Mouse (Mus musculus) liver, postnatal 0 days (tissue): ENCODE data around the gene Gm19684. TPM values are rescaled to one million over a fixed set of nuclear protein-coding genes. Genes with fewer than 3 reads are reported as not detected.
"Not testable (repeated sequence)": the region's sequence is repeated elsewhere in the genome, so short reads cannot be mapped to it uniquely, and the experiment has no call there.

Experiments
- ATAC-seq: fragments of 200-750 bp; cut with Nextera tagmentation; 2 replicates; pipeline ENCODE4 v1.8.0; 2017; ENCODE audit warnings: mild to moderate bottlenecking, moderate library complexity
- DNase-seq: peaks from one replicate; pipeline ENCODE4 v3.0.0-alpha.2; 2016
- H3K27ac ChIP-seq: fragments of 300-500 bp; sonication (generic); 2 replicates; pipeline ENCODE4 v1.5.1; 2014; ENCODE audit warnings: antibody characterized with exemption, moderate library complexity, mild to moderate bottlenecking, low read depth
- H3K27me3 ChIP-seq: fragments of 300-500 bp; sonication (generic); 2 replicates; pipeline ENCODE4 v1.6.1; 2014; ENCODE audit warnings: low read length, control low read depth, mixed read lengths; ENCODE audit not compliant: insufficient read depth
- H3K36me3 ChIP-seq: fragments of 300-500 bp; sonication (generic); replicated peaks from 2 replicates; pipeline ENCODE4 v1.6.1; 2014; ENCODE audit warnings: mild to moderate bottlenecking, control low read depth, low read length, moderate library complexity, mixed read lengths; ENCODE audit not compliant: insufficient read depth
- H3K4me1 ChIP-seq: fragments of 300-500 bp; sonication (generic); 2 replicates; pipeline ENCODE4 v1.6.1; 2014; ENCODE audit warnings: antibody characterized with exemption, mild to moderate bottlenecking, control low read depth; ENCODE audit not compliant: insufficient read depth
- H3K4me2 ChIP-seq: fragments of 300-500 bp; sonication (generic); 2 replicates; pipeline ENCODE4 v1.6.1; 2014; ENCODE audit warnings: low read depth, mild to moderate bottlenecking, low read length, moderate library complexity, mixed read lengths
- H3K4me3 ChIP-seq: fragments of 300-500 bp; sonication (generic); 2 replicates; pipeline ENCODE4 v1.5.1; 2014; ENCODE audit warnings: low read depth, low read length
- H3K9ac ChIP-seq: fragments of 300-500 bp; sonication (generic); replicated peaks from 2 replicates; pipeline ENCODE4 v1.6.1; 2014; ENCODE audit warnings: mild to moderate bottlenecking, moderate library complexity
- H3K9me3 ChIP-seq: fragments of 300-500 bp; sonication (generic); 2 replicates; pipeline ENCODE4 v1.6.1; 2016; ENCODE audit warnings: mild to moderate bottlenecking, control low read depth, low read length, mixed read lengths
- CTCF ChIP-seq: sonication (generic); IDR thresholded peaks from 2 replicates; pipeline ENCODE4 v1.5.1; 2016; ENCODE audit warnings: antibody characterized with exemption, low read depth
- EP300 ChIP-seq: IDR thresholded peaks from 2 replicates; pipeline ENCODE4 v1.6.1; 2016; ENCODE audit warnings: antibody characterized with exemption, low read depth, mild to moderate bottlenecking
- WGBS: fragments of 180-500 bp; shearing (Covaris S2); extraction: QIAGEN DNeasy Blood & Tissue Kit; methylation state at CpG from one replicate; pipeline ENCODE4 v1.1.7; 2014; ENCODE audit not compliant: insufficient replicate concordance; 5-methylcytosine and 5-hydroxymethylcytosine counted together
- polyA plus RNA-seq: library from polyadenylated mRNA; unstranded; fragments of >200 nt; fragmentation: Nextera tagmentation; extraction: Ambion mirVana; gene quantifications from 2 replicates; pipeline ENCODE4 v1.2.1, GENCODE M21; 2015

Gm19684 gene
- polyA plus RNA-seq, 1 experiment from 2014 or later, result not detected

GRCm38 (mm10) chr17:36093936-36094335 lies 27.5 kb upstream of the Gm19684 start:
- H3K9ac ChIP-seq, result no peak overlapping the region
- no peaks in the 10 kb centered on the region for H3K4me1 ChIP-seq
- no peaks in the 10 kb centered on the region for H3K9me3 ChIP-seq
- no peaks in the 10 kb centered on the region for H3K27me3 ChIP-seq
- H3K36me3 ChIP-seq, result no peaks in the 10 kb centered on the region
- TF ChIP-seq CTCF, result no peak
- no peak for TF ChIP-seq EP300
- H3K4me3 ChIP-seq, result no peak overlapping the region
- DNase-seq (no peak), ATAC-seq (no peak)
- no peak overlapping the region for H3K4me2 ChIP-seq
- 18% methylated on average over 3 of the region's 3 CpGs for WGBS
- no peak overlapping the region for H3K27ac ChIP-seq

GRCm38 (mm10) chr17:36099603-36100002 lies 21.9 kb upstream of the Gm19684 start:
- 57% methylated on average over 2 of the region's 2 CpGs for WGBS
- not testable (repeated sequence) for H3K36me3 ChIP-seq, DNase-seq, H3K4me1 ChIP-seq, H3K9me3 ChIP-seq, ATAC-seq, H3K4me3 ChIP-seq, H3K27me3 ChIP-seq, H3K4me2 ChIP-seq, H3K27ac ChIP-seq, H3K9ac ChIP-seq

- DNase-seq, H3K4me3 ChIP-seq, H3K4me2 ChIP-seq, H3K9ac ChIP-seq, H3K9me3 ChIP-seq, H3K36me3 ChIP-seq, ATAC-seq, H3K27ac ChIP-seq, H3K4me1 ChIP-seq, H3K27me3 ChIP-seq: not testable (repeated sequence)
- WGBS, result 89% methylated on average over 11 of the region's 12 CpGs
Observed at GRCm38 (mm10) chr17:36102091-36102490, 19.4 kb upstream of the Gm19684 start.

GRCm38 (mm10) chr17:36110129-36110528 lies 11.3 kb upstream of the Gm19684 start:
- ATAC-seq, H3K4me1 ChIP-seq, H3K9ac ChIP-seq, H3K9me3 ChIP-seq, H3K4me3 ChIP-seq, DNase-seq, H3K4me2 ChIP-seq, H3K27me3 ChIP-seq, H3K36me3 ChIP-seq, H3K27ac ChIP-seq: not testable (repeated sequence)
- WGBS, result 53% methylated on average over 3 of the region's 3 CpGs

GRCm38 (mm10) chr17:36110641-36111509 lies 10.6 kb upstream of the Gm19684 start:
- not testable (repeated sequence) for H3K27ac ChIP-seq, H3K36me3 ChIP-seq, H3K4me1 ChIP-seq, DNase-seq, H3K27me3 ChIP-seq, H3K9me3 ChIP-seq
- WGBS, result 2% methylated on average over 57 of the region's 57 CpGs
- peak overlapping the region; percentile 79 for H3K4me2 ChIP-seq
- ATAC-seq, result peak; percentile 66
- TF ChIP-seq CTCF, result peak; percentile 35
- peak overlapping the region; percentile 46 for H3K4me3 ChIP-seq
- 0 out of 2 replicates have a peak overlapping the region, but pooled peaks have one; percentile 21 for H3K9ac ChIP-seq

GRCm38 (mm10) chr17:36111510-36111868 lies 10.0 kb upstream of the Gm19684 start:
- WGBS, result under 1% methylated on average over 10 of the region's 10 CpGs
- not testable (repeated sequence) for H3K36me3 ChIP-seq, H3K27me3 ChIP-seq, H3K4me1 ChIP-seq, H3K9me3 ChIP-seq, H3K27ac ChIP-seq
- DNase-seq, result peak; percentile 18
- Histone ChIP-seq H3K9ac (0 out of 2 replicates have a peak overlapping the region, but pooled peaks have one; percentile 21), H3K4me2 (peak overlapping the region; percentile 79), H3K4me3 (peak overlapping the region; percentile 46)
- ATAC-seq, result peak; percentile 31; the same call in 1 of the 2 replicates
